Mouse (Mus musculus): ENCODE measurements around the gene 1700029F12Rik. TPM values are rescaled to one million over a fixed set of nuclear protein-coding genes. Genes with fewer than 3 reads are reported as not detected.

1700029F12Rik gene
- 0.22 and 0.49 TPM in 2 replicates for polyA plus RNA-seq (2012; rRNA removed)

GRCm38 (mm10) chr13:97034262-97034661, at the start of gene 1700029F12Rik:
Gene 1700029F12Rik, minus strand, starts transcription at chr13:97034362.
- no peak for TF ChIP-seq CTCF (conservative IDR thresholded peaks at IDR 0.05; ENCODE audit: insufficient read depth, insufficient read length, low read depth, low read length)
- no peak for TF ChIP-seq POLR2A (IDR thresholded peaks at IDR 0.05; ENCODE audit: low read depth, low read length)
- Histone ChIP-seq H3K4me3 (ENCODE audit: insufficient read depth, low read depth, low read length) (no peak within 1 kb of the TSS), H3K4me1 (ENCODE audit: control insufficient read depth, insufficient read depth, low read length) (no peaks in the 10 kb centered on the region), H3K27me3 (replicated peaks; ENCODE audit: control insufficient read depth, insufficient read depth, low read length) (no peaks in the 10 kb centered on the region), H3K27ac (ENCODE audit: insufficient read depth, low read depth, low read length) (no peak within 1 kb of the TSS), H3K36me3 (ENCODE audit: control insufficient read depth, insufficient read depth, low read length) (no peaks in the 10 kb centered on the region)
- DNase-seq, result no peak
- WGBS, result 79% methylated on average over 2 of the region's 2 CpGs

- whole genome bisulfite sequencing, result 89% methylated on average over 7 of the region's 7 CpGs
- no peak for DNase-seq
- H3K4me3 ChIP-seq (ENCODE audit: insufficient read depth, low read depth, low read length), result no peak overlapping the region
- TF ChIP-seq CTCF (conservative IDR thresholded peaks at IDR 0.05; ENCODE audit: insufficient read depth, insufficient read length, low read depth, low read length) (no peak), POLR2A (IDR thresholded peaks at IDR 0.05; ENCODE audit: low read depth, low read length) (no peak)
- no peaks in the 10 kb centered on the region for H3K36me3 ChIP-seq (ENCODE audit: control insufficient read depth, insufficient read depth, low read length)
- H3K4me1 ChIP-seq (ENCODE audit: control insufficient read depth, insufficient read depth, low read length), result no peaks in the 10 kb centered on the region
- no peaks in the 10 kb centered on the region for H3K27me3 ChIP-seq (replicated peaks; ENCODE audit: control insufficient read depth, insufficient read depth, low read length)
- H3K27ac ChIP-seq (ENCODE audit: insufficient read depth, low read depth, low read length), result no peak overlapping the region
Measured at GRCm38 (mm10) chr13:97082432-97082831, 48.3 kb upstream of the 1700029F12Rik start.

GRCm38 (mm10) chr13:97080615-97081014, 46.5 kb upstream of the 1700029F12Rik start:
- Histone ChIP-seq H3K4me1 (ENCODE audit: control insufficient read depth, insufficient read depth, low read length) (no peaks in the 10 kb centered on the region), H3K4me3 (ENCODE audit: insufficient read depth, low read depth, low read length) (no peak overlapping the region), H3K36me3 (ENCODE audit: control insufficient read depth, insufficient read depth, low read length) (no peaks in the 10 kb centered on the region), H3K27ac (ENCODE audit: insufficient read depth, low read depth, low read length) (no peak overlapping the region), H3K27me3 (replicated peaks; ENCODE audit: control insufficient read depth, insufficient read depth, low read length) (no peaks in the 10 kb centered on the region; the same call in 1 of the 2 replicates)
- 79% methylated on average over 3 of the region's 3 CpGs for WGBS
- no peak for TF ChIP-seq POLR2A (IDR thresholded peaks at IDR 0.05; ENCODE audit: low read depth, low read length)
- TF ChIP-seq CTCF (conservative IDR thresholded peaks at IDR 0.05; ENCODE audit: insufficient read depth, insufficient read length, low read depth, low read length), result no peak
- no peak for DNase-seq

- 78% methylated on average over 2 of the region's 2 CpGs for WGBS
- no peaks in the 10 kb centered on the region for H3K4me1 ChIP-seq (ENCODE audit: control insufficient read depth, insufficient read depth, low read length)
Measured at GRCm38 (mm10) chr13:97080201-97080600, 46.0 kb upstream of the 1700029F12Rik start.

GRCm38 (mm10) chr13:97077556-97077955, 43.4 kb upstream of the 1700029F12Rik start:
- TF ChIP-seq POLR2A (IDR thresholded peaks at IDR 0.05; ENCODE audit: low read depth, low read length) (no peak), CTCF (conservative IDR thresholded peaks at IDR 0.05; ENCODE audit: insufficient read depth, insufficient read length, low read depth, low read length) (no peak)
- Histone ChIP-seq H3K36me3 (ENCODE audit: control insufficient read depth, insufficient read depth, low read length) (no peaks in the 10 kb centered on the region), H3K27me3 (replicated peaks; ENCODE audit: control insufficient read depth, insufficient read depth, low read length) (peaks cover 2% of the 10 kb centered on the region; the same call in 1 of the 2 replicates), H3K4me3 (ENCODE audit: insufficient read depth, low read depth, low read length) (no peak overlapping the region), H3K27ac (ENCODE audit: insufficient read depth, low read depth, low read length) (no peak overlapping the region), H3K4me1 (ENCODE audit: control insufficient read depth, insufficient read depth, low read length) (no peaks in the 10 kb centered on the region)
- 91% methylated on average over 2 of the region's 2 CpGs for WGBS
- no peak for DNase-seq

More at GRCm38 (mm10) chr13:97080201-97080600, 46.0 kb upstream of the 1700029F12Rik start:
- Histone ChIP-seq H3K27ac (ENCODE audit: insufficient read depth, low read depth, low read length) (no peak overlapping the region), H3K4me3 (ENCODE audit: insufficient read depth, low read depth, low read length) (no peak overlapping the region), H3K36me3 (ENCODE audit: control insufficient read depth, insufficient read depth, low read length) (no peaks in the 10 kb centered on the region), H3K27me3 (replicated peaks; ENCODE audit: control insufficient read depth, insufficient read depth, low read length) (no peaks in the 10 kb centered on the region; the same call in 1 of the 2 replicates)
- TF ChIP-seq POLR2A (IDR thresholded peaks at IDR 0.05; ENCODE audit: low read depth, low read length), result no peak
- DNase-seq, result no peak

- H3K4me3 ChIP-seq (ENCODE audit: insufficient read depth, low read depth, low read length), result no peak overlapping the region
- H3K36me3 ChIP-seq (ENCODE audit: control insufficient read depth, insufficient read depth, low read length), result no peaks in the 10 kb centered on the region
- 70% methylated on average over 1 of the region's 1 CpGs for WGBS
- H3K27me3 ChIP-seq (replicated peaks; ENCODE audit: control insufficient read depth, insufficient read depth, low read length), result peaks cover 13% of the 10 kb centered on the region
- no peaks in the 10 kb centered on the region; the same call in 1 of the 2 replicates for H3K4me1 ChIP-seq (ENCODE audit: control insufficient read depth, insufficient read depth, low read length)
- no peak overlapping the region for H3K27ac ChIP-seq (ENCODE audit: insufficient read depth, low read depth, low read length)
- no peak for DNase-seq
- TF ChIP-seq POLR2A (IDR thresholded peaks at IDR 0.05; ENCODE audit: low read depth, low read length) (no peak), CTCF (conservative IDR thresholded peaks at IDR 0.05; ENCODE audit: insufficient read depth, insufficient read length, low read depth, low read length) (no peak)
Measured at GRCm38 (mm10) chr13:97073497-97073896, 39.3 kb upstream of the 1700029F12Rik start.

GRCm38 (mm10) chr13:97071626-97072241, 37.6 kb upstream of the 1700029F12Rik start:
- Histone ChIP-seq H3K36me3 (ENCODE audit: control insufficient read depth, insufficient read depth, low read length) (no peaks in the 10 kb centered on the region), H3K4me1 (ENCODE audit: control insufficient read depth, insufficient read depth, low read length) (no peaks in the 10 kb centered on the region; the same call in 1 of the 2 replicates), H3K27ac (ENCODE audit: insufficient read depth, low read depth, low read length) (no peak overlapping the region), H3K27me3 (replicated peaks; ENCODE audit: control insufficient read depth, insufficient read depth, low read length) (peaks cover 13% of the 10 kb centered on the region), H3K4me3 (ENCODE audit: insufficient read depth, low read depth, low read length) (peak overlapping the region; percentile 53)
- TF ChIP-seq CTCF (conservative IDR thresholded peaks at IDR 0.05; ENCODE audit: insufficient read depth, insufficient read length, low read depth, low read length), result no peak
- TF ChIP-seq POLR2A (IDR thresholded peaks at IDR 0.05; ENCODE audit: low read depth, low read length), result no peak
- no peak for DNase-seq
- 2% methylated on average over 76 of the region's 76 CpGs for WGBS
